In the genomic region with DNA sequence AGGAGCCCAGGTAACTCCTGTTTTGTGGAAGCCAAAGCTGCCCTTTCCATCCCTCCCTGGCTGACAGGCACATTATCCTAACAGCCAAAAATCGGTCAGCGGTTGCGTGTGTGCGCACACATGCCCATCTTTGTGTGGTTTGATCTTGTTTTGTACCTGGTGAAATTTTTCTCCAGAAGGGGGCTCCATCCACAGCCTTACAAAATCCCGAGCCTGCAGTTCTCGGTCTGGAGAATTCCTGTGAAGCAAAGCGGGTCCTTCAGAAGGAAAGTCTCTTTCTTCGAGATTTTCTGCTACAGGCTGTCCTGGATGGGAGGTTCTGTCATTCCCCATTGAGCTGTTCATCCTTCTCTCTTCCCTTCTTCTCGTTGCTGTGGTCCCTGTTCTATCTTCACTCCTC, we compare ENCODE assay signal across 8 mouse cellular contexts. TPM values are rescaled to one million over a fixed set of nuclear protein-coding genes. Genes with fewer than 3 reads are reported as not detected.
DNase-seq lines count a peak whose midpoint lies in the region; ATAC-seq and TF ChIP-seq lines count a peak whose summit lies in the region.

No protein-coding gene starts in this region.

- H3K36me3 ChIP-seq in hindbrain, embryonic 11.5 days (ENCODE audit: control insufficient read depth, insufficient read depth, low read length), result no peaks in the 10 kb centered on the region
- H3K36me3 ChIP-seq in hindbrain, embryonic 12.5 days, result no peaks in the 10 kb centered on the region
- no peaks in the 10 kb centered on the region for H3K36me3 ChIP-seq in C2C12 (ENCODE audit: control insufficient read depth, insufficient read depth)
- H3K36me3 ChIP-seq in hindbrain, embryonic 16.5 days (ENCODE audit: control insufficient read depth, insufficient read depth, low read length), result no peaks in the 10 kb centered on the region

- no peaks in the 10 kb centered on the region for H3K9me3 ChIP-seq in hindbrain, embryonic 11.5 days (ENCODE audit: control insufficient read depth, low read length)
- H3K9me3 ChIP-seq in hindbrain, embryonic 12.5 days (replicated peaks), result no peaks in the 10 kb centered on the region
- no peaks in the 10 kb centered on the region for H3K9me3 ChIP-seq in hindbrain, embryonic 16.5 days (ENCODE audit: control insufficient read depth, low read length)

- no peak overlapping the region for H3K4me3 ChIP-seq in hindbrain, embryonic 11.5 days (ENCODE audit: low read depth, low read length)
- H3K4me3 ChIP-seq in hindbrain, embryonic 12.5 days, result no peak overlapping the region
- H3K4me3 ChIP-seq in C2C12 (ENCODE audit: insufficient read depth, poor library complexity, severe bottlenecking), result no peak overlapping the region
- no peak overlapping the region for H3K4me3 ChIP-seq in hindbrain, embryonic 16.5 days (ENCODE audit: low read length)

- no peak for TF ChIP-seq CTCF in C2C12 (IDR thresholded peaks at IDR 0.05; ENCODE audit: control insufficient read depth, insufficient read depth, insufficient read length)

- H3K79me3 ChIP-seq in C2C12 (ENCODE audit: low read depth), result peaks cover 26% of the 10 kb centered on the region

- no peak for ATAC-seq in hindbrain, embryonic 11.5 days (ENCODE audit: low FRiP score)
- ATAC-seq in hindbrain, embryonic 12.5 days (ENCODE audit: low FRiP score), result no peak
- ATAC-seq in hindbrain, embryonic 16.5 days, result no peak

- peaks cover 76% of the 10 kb centered on the region for H3K79me2 ChIP-seq in C2C12 (ENCODE audit: control insufficient read depth, insufficient read depth)

- H3K9ac ChIP-seq in hindbrain, embryonic 11.5 days (ENCODE audit: low read depth, low read length), result no peak overlapping the region
- H3K9ac ChIP-seq in hindbrain, embryonic 12.5 days, result no peak overlapping the region
- no peak overlapping the region for H3K9ac ChIP-seq in hindbrain, embryonic 16.5 days (ENCODE audit: low read depth, low read length)

- H3K4me1 ChIP-seq in hindbrain, embryonic 11.5 days (replicated peaks; ENCODE audit: control insufficient read depth, insufficient read depth, low read length), result 0 out of 2 replicates have a peak, but pooled peaks cover 3% of the 10 kb centered on the region
- peaks cover 27% of the 10 kb centered on the region for H3K4me1 ChIP-seq in hindbrain, embryonic 12.5 days
- peaks cover 27% of the 10 kb centered on the region for H3K4me1 ChIP-seq in hindbrain, embryonic 16.5 days (ENCODE audit: control insufficient read depth, insufficient read depth, low read depth, low read length)

- 53% methylated on average over 9 of the region's 9 CpGs for WGBS in hindbrain, embryonic 11.5 days
- 56% methylated on average over 9 of the region's 9 CpGs for WGBS in hindbrain, embryonic 12.5 days
- WGBS in hindbrain, embryonic 16.5 days, result 40% methylated on average over 9 of the region's 9 CpGs

- peaks cover 10% of the 10 kb centered on the region; the same call in 1 of the 2 replicates for H3K27me3 ChIP-seq in hindbrain, embryonic 11.5 days (ENCODE audit: control insufficient read depth, insufficient read depth, low read length)
- peaks cover 23% of the 10 kb centered on the region for H3K27me3 ChIP-seq in hindbrain, embryonic 12.5 days
- H3K27me3 ChIP-seq in C2C12 (ENCODE audit: control insufficient read depth, insufficient read depth, insufficient read length), result no peaks in the 10 kb centered on the region
- no peaks in the 10 kb centered on the region for H3K27me3 ChIP-seq in hindbrain, embryonic 16.5 days (replicated peaks; ENCODE audit: control insufficient read depth, insufficient read depth, low read length)

- H3ac ChIP-seq in C2C12 (ENCODE audit: control insufficient read depth, insufficient read length, low read depth), result peak overlapping the region; percentile 4

- no peak overlapping the region for H3K4me2 ChIP-seq in hindbrain, embryonic 11.5 days (replicated peaks; ENCODE audit: low read depth, low read length)
- H3K4me2 ChIP-seq in hindbrain, embryonic 12.5 days (replicated peaks), result no peak overlapping the region
- peak overlapping the region; percentile 30; the same call in 1 of the 2 replicates for H3K4me2 ChIP-seq in hindbrain, embryonic 16.5 days (ENCODE audit: low read length)

- H3K27ac ChIP-seq in hindbrain, embryonic 11.5 days (ENCODE audit: low read depth, low read length), result no peak overlapping the region
- H3K27ac ChIP-seq in hindbrain, embryonic 12.5 days, result no peak overlapping the region
- H3K27ac ChIP-seq in hindbrain, embryonic 16.5 days (ENCODE audit: low read depth, low read length), result no peak overlapping the region

- peak; percentile 49 for DNase-seq in hindbrain, embryonic 11.5 days (ENCODE audit: low spot score)
- peak; percentile 59 to 76 for DNase-seq in cerebellum, postnatal 14 days
- no peak for DNase-seq in ovary, postnatal 36 days (ENCODE audit: low spot score)
- no peak for DNase-seq in natural killer cell, adult 2 months (ENCODE audit: low spot score in 2 of 2)
- no peak for DNase-seq in testis, postnatal 14 days (ENCODE audit: low spot score)

TF ChIP-seq in C2C12, 6 proteins besides CTCF, POLR2A, EP300 and RAD21:
- TF ChIP-seq USF1 (IDR thresholded peaks at IDR 0.05; ENCODE audit: low read depth), result no peak
- no peak for TF ChIP-seq MYOD1 (IDR thresholded peaks at IDR 0.05; ENCODE audit: control insufficient read depth, insufficient read length, low read depth)
- TF ChIP-seq MYOG (IDR thresholded peaks at IDR 0.05; ENCODE audit: control insufficient read depth, extremely low read depth, insufficient read length), result no peak
- no peak for TF ChIP-seq MAX (IDR thresholded peaks at IDR 0.05)
- TF ChIP-seq CEBPB (IDR thresholded peaks at IDR 0.05; ENCODE audit: low read depth), result no peak
- no peak for TF ChIP-seq FOSL1 (IDR thresholded peaks at IDR 0.05; ENCODE audit: insufficient read depth, low read length, poor library complexity, severe bottlenecking)

RNA-seq across cellular contexts. Expression of gene Cdh13, which starts 4.0 kb away (rescaled TPM):
- 12.0 and 14.6 TPM in 2 replicates for polyA plus RNA-seq in hindbrain, embryonic 11.5 days (2014; fragmentation: Nextera tagmentation; extraction: Ambion mirVana)
- polyA plus RNA-seq in hindbrain, embryonic 12.5 days (2016; fragmentation: Nextera tagmentation; extraction: Ambion mirVana), result 21.2 and 25.7 TPM in 2 replicates
- polyA plus RNA-seq in C2C12 (2012; fragmentation: generic; extraction: Trizol), result 9.4 TPM
- polyA plus RNA-seq in hindbrain, embryonic 16.5 days (2015; fragmentation: Nextera tagmentation; extraction: Ambion mirVana), result 120 and 123 TPM in 2 replicates

Comparison
In these comparisons a context has a peak if more than half of its experiments do, and no peak if none do; other contexts are left out.
1. DNase-seq: peak in hindbrain, embryonic 11.5 days (single experiment) and cerebellum, postnatal 14 days (2 of 2); none in ovary, postnatal 36 days (single experiment), natural killer cell, adult 2 months (0 of 2) and testis, postnatal 14 days (single experiment).